Mouse (Mus musculus) hematopoietic stem cell, adult 5-6 weeks (primary cell): ENCODE results near the gene St6gal1. TPM values are rescaled to one million over a fixed set of nuclear protein-coding genes. Genes with fewer than 3 reads are reported as not detected.

Experiments
- ATAC-seq, 2 experiments: fragments of 125-278 bp in 1 of 2; replicated peaks in 1 of 2; 2 replicates each; pipeline ENCODE4 v1.8.0; 2016 to 2017; ENCODE audit warnings: inconsistent platforms in 2 of 2, mild to moderate bottlenecking in 2 of 2, moderate number of reproducible peaks in 2 of 2, low read depth in 1 of 2, moderate TSS enrichment in 1 of 2; ENCODE audit not compliant: low FRiP score in 2 of 2, poor library complexity in 2 of 2, severe bottlenecking in 2 of 2, insufficient read depth in 1 of 2, low TSS enrichment in 1 of 2
- total RNA-seq: library from RNA; stranded (forward); fragments of 172-1452, 232-1000 nt; gene quantifications from 2 replicates; pipeline ENCODE4 v1.2.3, GENCODE M21; 2017

The St6gal1 gene
- total RNA-seq, 1 experiment from 2014 or later: 2.1 TPM

DNA sequence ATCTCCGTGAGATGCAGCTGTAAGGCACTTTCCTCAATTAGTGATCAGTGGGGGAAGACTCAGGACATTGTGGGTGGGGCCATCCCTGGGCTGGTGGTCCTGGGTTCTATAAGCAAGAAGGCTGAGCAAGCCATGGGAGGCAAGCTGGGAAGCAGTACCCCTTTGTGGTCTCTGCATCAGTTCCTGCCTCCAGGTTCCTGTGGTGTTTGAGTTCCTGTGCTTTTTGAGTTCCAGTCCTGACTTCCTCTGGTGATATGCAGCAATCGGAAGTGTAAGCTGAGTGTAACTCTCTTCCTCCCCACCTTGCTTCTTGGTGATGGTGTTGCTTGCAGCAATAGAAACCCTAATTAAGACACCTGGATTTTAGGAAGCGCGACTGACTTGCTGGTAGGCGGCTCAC lies 58.4 kb downstream of the St6gal1 start:
- ATAC-seq: no peak; a peak in 1 of 4 replicates

DNA sequence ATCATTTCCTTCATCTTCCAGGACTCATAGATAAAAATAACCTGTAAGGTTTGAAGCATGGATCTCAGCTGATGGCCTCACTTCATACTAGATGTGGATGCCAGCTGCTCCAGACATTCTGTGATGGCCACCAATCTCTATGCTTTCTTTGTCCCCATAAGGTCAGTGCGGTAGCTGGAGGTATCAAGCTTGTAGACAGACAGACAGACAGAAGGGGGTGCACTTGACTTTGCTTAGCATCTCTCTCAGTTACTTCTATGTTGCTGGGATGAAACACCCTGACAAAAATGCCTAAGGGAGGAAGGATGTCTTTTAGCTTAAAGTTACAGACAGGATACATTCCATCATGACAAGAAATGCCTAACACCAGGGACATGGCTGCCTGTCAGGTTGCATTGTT lies 59.1 kb downstream of the St6gal1 start:
- no peak for ATAC-seq

DNA sequence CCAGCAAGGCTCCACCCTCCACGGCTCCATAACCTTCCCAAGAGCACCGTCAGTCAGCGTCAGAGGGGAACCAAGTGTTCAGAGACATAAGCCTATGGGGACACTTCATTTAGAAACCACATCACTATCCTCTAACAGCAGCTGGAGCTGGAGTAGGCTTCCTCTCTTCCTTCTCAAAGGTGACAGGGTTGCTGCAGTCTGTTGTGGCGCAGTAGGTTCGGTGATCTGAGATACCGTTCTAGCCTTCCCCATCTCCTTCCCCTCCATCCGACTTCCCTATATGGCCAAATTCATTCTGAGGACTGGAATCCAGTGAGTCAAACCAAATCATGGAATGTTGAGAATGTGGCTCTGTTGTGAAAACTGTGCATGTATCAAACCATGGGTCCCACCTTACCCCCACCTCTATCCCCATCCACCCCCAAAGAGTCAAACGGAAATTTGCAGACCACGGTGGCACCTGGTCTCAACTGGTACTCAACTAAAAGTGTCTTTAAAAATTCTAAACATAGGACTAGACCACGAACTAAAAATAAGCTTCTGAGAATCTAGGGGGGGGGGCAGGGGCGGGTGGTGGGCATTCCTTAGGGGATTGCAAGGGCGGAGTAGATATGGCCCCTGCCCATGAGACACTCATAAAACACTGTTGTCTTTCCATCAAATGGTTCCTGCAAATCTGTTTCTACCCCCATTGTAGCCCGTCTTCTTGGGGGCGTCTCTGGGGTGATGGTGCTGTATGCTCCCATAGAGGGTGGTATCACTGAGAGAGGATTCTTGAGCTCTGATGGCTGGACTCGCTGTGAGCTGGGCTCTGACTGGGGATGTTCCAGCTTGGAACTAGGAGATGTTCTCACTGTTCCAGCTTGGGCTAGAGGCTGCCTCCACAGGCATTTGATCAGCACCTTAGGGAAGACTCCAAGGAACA lies 60.2 kb downstream of the St6gal1 start:
- ATAC-seq: peak; percentile 3 to 29; a peak in 2 of 4 replicates

DNA sequence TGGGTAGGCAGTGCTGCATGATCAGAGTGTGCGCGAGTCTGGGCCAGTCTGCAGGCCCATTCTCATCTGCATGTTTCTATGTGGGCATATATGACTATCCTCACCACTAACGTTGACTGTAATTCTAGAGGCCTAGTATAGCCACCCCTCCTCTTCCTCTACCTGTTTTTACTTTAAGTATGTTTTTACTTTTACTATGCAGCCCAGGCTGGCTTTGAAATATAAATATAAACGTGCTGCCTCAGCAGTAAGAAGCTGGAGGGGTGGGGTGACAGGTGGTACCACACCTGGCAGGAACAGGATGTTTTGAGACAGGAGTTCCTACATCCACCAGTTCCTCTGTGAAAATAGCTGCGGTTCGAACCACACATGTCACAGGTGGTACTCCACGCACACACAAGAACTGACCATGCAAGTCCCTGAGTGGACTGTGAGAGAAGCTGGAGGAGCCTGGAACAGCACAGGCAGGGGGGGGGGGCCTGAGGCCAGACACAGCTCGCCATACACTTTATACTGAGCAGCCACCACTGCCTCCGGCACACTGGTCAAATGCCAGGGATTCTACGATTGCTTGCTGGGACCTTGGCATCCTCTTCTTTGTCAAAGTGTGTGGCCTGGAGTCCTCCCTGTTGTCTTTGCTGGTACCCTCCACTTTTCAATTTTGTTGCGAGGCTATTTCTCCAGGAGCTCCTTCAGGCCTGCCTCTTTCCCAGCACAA lies 62.0 kb downstream of the St6gal1 start:
- no peak for ATAC-seq

DNA sequence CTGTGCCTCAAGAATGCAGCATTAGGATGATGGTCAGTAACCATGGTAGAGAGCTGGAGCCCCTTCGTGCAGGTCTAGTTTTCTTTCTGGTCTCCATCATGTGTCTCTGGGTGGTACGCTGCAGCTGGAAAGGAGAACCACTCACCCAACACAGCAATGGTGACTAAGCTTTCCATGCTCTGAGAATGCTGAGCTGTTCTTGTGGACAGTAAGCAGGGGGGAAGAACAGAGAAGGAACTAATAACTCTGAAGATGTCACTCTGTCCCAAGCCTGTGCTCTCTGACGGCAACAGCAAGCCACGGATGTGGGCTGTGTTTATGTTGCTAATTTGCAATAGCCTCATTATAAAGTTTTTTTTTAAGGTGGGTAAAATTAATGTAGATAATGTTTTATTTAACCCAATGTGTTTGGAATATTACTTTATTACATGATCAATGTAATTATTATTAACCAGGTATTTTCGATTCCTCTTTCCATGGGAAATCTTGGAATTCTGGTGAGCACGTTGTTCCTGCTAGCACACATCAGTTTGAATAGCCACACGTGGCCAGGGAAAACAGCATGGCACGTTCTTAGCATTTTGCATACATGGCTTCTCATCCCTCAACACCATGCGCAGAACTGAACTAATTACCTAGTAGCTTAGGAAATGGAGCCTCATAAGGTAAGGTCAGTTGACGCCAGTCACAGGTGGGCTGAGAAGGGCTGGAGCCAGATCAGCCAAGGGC lies 62.9 kb downstream of the St6gal1 start:
- ATAC-seq: peak; percentile 66 to 74

DNA sequence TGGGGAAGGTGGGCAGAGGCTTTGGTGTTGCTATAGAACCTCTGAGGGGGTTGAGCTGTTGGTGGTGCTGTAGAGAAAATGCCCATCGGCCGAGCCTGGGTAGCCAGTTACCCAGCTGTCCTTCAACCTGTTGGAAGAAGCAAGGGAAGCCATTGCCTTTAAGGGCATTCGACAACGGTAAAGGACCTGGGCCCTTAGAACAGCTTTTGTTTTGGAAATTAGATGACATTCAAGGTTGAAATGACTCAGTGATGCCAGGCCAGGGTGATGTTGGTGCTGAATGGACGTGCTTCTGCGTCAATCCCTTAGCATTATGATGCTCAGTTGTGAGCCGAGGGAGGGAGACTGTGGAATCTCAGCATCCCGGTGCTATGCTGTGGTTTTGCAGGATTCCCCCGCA lies 63.6 kb downstream of the St6gal1 start:
- no peak for ATAC-seq

DNA sequence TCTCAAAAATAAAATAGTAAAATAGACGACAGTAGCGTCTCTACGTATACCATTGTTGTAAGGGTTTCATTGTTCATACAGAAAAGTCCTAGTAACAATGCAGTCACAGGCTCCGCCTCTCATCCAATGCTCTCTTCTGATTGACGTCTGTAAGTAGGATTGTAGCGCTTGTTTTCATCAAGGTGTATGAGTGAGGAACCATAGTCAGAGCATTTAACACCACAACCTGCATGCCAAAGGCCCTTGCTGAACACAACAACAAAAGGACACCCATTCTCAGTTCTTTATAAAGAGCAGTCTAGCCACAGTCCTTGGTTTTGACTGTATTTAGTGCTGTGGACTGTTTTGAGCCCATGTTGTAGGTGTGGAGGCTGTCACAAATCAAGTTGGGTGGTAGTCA lies 64.9 kb downstream of the St6gal1 start:
- no peak for ATAC-seq

DNA sequence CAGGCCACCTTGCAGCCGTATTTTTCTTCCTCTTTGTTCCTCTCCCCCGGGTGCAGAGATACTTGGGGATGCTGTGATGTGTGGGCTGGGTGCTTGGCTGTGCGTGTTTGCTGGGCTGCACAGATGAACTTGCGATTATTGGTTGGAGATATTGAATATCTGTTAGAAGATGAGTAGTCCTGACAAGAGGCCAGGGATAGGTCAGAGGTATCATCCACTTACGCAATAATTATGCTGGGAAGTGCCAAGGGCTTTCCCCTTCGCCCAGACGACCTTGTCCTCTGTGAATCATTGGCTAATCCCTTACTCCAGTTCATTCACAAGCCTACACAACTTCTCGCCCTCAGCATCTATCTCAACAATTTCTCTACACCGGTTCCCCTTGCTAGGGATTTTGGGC lies 65.6 kb downstream of the St6gal1 start:
- ATAC-seq: no peak

DNA sequence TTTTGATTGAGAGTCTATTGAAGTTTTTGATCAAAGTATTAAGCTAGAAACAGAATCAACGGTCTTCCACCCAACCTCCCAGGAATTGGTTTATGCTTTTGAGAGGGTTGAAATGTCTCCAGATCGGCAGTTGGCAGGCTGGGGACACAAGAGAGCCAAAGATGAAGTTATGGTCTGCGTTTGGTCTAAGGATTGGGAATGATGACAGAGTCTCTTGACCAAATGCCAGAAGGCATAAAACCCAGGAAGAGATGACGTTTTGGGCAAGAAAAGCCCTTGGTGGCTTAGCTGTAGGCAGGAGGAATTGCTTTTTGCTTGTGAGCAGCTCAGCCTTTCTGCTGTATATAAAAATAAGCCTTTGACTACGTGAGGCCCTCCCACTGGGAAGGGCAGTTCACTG lies 67.0 kb downstream of the St6gal1 start:
- no peak for ATAC-seq

DNA sequence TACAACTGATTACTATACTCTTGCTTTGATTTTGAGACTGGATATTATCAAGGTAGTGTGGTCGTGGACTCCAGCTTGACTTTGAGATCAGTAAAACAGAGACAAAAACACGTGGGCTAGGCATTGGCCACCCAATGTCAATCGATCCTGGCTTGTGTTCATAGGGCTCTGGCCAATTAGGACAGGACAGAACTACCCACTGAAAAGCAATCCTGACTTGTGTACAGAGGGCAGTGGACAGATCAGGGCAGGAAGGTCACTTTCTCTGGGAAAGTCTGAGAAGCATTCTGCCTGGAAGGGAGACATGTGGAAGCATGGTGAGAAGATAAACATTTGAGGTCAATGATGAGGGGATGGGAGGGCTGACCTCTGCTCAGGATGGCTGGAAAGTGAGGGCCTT lies 69.7 kb downstream of the St6gal1 start:
- no peak for ATAC-seq

DNA sequence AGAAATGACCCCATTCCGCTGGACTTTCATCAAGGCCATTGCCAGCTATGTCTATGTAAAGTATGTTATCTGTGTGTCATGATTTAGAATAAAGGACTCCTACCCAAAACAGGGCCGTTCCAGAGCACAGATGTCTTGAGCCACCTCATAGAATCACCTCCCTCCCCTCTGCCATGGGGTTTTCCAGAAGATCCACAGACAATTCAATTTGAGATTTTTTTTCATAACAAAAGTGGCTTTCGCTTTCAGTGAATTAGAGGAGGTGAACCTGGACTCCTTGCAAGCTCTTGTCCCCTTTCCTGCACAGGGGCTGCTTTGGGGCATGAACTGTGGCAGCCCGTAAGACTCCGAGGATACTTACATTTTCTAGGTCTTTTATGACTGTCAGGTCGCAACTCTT lies 70.2 kb downstream of the St6gal1 start:
- ATAC-seq: no peak

DNA sequence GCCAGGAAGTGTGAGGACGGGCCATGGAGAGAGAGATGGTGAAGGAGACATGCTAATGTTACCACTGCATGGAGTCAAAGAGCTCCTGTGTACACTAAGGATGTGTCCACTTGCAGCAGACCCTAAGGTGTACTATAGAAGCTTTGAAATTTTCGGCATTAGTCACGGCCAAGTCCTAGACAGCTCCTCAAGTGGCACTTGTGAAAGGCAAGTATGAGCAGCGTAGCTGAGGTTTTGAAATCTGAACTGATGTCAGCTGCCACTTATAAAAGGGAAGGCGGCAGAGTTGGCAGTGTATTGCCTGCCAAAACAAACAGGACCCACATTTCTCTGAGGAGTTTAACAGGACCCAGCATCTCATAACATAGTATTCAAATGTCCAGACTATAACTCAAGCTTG lies 71.2 kb downstream of the St6gal1 start:
- ATAC-seq: no peak

DNA sequence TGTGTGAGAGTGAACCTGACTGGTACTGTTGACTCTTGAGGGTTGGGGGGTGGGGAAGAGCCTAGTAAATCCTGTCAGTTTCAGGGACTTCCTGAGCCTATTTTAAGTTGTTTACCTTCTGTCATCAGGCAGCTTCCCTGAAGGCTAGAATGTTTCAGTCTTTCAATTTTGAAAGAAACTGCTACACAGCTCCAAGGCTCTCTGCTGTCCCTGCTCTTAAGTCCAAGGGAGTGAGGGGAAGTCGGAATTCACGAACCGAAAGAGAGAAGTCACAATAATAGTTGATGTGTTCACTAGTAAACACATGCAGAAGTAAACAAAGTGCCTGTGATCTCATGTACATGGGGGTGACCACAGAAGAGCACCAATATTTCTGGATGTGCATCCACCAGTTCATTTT lies 72.2 kb downstream of the St6gal1 start:
- no peak for ATAC-seq

DNA sequence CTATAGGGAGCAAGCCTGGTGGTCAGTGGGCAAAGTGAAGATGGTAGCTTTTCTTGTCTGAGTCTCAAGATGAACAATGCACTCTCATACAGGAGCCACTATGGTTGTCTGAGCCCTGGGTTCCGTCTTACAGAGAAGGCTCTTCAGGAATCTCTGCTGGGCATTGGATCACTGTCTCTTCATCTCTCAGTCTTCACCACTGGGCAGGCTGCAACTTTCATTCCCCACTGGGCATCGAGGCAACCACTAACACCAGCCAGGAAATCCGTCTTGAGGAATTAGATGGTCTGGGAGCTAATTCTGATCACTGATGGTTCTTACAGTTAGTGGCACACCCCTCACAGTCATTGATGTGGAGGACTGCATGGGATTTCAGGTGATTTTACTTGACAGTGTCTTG lies 73.9 kb downstream of the St6gal1 start:
- no peak for ATAC-seq

DNA sequence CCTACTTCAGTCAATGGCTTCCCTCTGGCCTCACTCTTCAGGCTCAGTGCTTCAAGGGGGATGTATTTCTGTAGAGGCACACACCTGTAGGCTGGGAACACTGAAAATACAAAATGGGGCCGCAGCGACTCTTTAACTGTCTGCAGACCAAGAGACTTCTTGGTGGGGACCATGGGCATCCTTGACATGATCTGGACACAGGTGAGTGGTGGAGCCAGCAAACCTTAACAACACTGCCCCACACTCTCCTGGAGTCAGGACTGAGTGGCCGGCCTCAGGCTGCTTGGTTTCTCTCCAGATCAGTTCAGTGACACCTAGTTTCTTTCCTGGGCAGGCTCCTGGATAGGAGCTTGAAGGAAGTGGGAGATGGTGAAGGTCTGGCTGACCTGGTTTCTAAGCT lies 74.4 kb downstream of the St6gal1 start:
- ATAC-seq: no peak

DNA sequence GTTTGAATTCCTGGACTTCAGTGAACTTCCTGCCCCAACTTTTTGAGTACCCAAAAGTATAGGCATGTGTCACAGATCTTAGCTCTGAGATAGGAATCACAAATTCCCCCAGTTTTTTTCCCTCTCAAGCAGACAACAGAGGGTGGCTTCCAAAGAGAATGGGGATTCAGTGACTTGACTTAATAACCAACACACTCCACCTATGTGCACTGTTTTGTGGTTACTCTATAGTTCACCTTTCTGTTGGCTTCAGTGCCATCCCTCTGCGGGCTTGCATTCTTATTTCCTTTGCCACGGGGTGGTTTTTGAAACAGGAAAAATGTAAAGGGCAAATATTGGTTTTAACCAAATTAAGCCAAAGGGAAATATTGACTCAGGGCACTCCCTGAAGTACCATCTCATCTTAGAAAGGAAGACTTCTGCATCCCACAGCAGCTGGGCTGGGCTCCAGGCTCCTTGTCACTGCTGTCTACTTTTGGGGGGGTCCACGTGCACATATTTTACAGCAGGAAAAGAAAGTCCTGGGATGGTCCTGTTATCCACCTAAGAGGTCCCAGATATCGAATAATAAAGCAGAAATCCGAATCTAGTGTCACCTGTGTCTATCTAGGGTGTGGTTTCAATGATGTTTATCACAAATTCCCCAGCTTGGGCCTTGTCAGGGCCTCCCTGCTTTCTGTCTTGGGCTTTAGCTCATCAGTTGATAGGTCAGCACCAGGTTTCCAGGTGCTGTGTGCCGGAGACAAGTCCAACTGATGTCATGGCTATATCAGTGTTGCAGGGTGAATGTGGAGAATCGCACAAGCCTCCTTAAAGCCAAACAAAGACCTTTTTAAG lies 75.6 kb downstream of the St6gal1 start:
- ATAC-seq: no peak

DNA sequence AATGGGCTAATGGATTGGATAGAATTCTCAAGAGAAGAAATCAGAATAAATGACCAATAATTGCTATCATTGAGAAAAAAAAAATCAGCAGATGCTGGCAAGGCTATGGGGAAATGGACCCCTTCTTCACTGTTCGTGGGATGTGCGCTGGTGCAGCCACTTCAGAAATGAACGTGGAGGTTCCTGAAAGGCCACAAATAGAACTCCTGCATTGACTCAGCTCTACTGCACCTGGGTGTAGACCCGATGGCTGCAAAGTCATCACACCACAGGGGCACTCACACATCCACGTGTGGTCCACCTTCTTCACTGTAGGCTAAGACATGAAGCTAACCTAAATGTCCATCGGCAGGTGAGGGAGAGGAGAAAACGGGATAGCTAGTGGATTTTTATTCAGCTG lies 77.2 kb downstream of the St6gal1 start:
- no peak for ATAC-seq
